Mouse (Mus musculus) CD8-positive naive resting alpha-beta T cell, adult 57 days (primary cell): Measurements from ENCODE around the gene Fcamr. TPM values are rescaled to one million over a fixed set of nuclear protein-coding genes. Genes with fewer than 3 reads are reported as not detected.

ENCODE experiments used
- total RNA-seq: library from RNA; stranded (reverse); gene quantifications from one replicate; pipeline ENCODE4 v1.2.4, GENCODE M21; 2023

Gene Fcamr
- not detected for total RNA-seq

DNA sequence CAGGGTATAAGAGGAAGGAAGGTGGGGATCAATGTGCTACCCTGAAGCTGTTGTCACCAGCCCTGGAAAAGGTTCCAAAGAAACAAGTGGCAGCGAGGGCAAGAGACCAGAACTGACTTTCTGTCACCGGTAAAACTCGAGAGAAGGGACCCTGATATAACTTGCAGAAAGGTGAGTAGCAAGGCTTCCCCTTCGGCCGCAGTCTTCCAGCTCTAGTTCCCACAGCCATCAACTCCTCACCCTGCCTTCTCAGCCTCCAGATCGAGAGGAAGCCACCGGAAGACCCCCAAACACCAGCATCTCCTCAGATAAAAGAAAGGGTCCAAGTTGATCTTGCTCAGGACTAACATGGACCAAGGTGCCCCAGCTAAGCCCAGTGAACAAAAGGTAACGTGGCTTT, at the start of gene Fcamr:
TSS of gene Fcamr (plus strand) at position 301 of the 400 bp plus-strand sequence.

DNA sequence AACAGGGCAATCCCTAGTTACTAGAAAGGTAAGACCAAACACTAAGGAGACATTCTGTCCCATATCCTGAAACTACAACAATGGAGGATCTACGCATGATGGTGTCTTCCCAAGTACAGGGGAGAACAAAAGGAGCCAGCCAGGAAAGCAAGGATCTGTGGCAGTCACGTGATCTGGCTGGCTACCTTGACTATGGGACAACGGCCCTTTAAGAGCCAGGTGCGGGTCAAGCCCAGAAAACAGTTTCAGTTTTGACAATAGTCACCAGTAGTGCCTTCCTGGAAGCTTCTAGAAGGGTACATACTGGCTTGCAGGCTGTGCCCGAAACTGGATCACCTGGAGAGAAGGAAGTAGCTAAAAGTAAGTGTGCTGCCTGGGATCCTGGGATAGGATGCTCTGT, 25.7 kb downstream of the Fcamr start, which contains the start of gene Pigr:
TSS of gene Pigr (plus strand) at position 237 of the 400 bp plus-strand sequence.

Other genes with a start within 250 kb of the Fcamr start
- gene Zp3r, start 171.3 kb upstream of the Fcamr start, total RNA-seq = not detected
- gene C4bp, start 139.3 kb upstream of the Fcamr start, total RNA-seq = not detected
- not detected for gene Gm29427, start 85.1 kb upstream of the Fcamr start, total RNA-seq
- gene Yod1, start 83.6 kb upstream of the Fcamr start, total RNA-seq = 10.4 TPM
- 20.9 TPM for gene Pfkfb2, start 71.6 kb upstream of the Fcamr start, total RNA-seq
- gene AA986860, start 68.9 kb upstream of the Fcamr start, total RNA-seq = 0.80 TPM
- gene Pigr, start 25.8 kb downstream of the Fcamr start, total RNA-seq = 0.21 TPM
- 60.2 TPM for gene Fcmr, start 64.8 kb downstream of the Fcamr start, total RNA-seq
- gene Il24, start 86.6 kb downstream of the Fcamr start, total RNA-seq = not detected
- gene Il20, start 110.5 kb downstream of the Fcamr start, total RNA-seq = not detected
- not detected for gene Il19, start 139.2 kb downstream of the Fcamr start, total RNA-seq
- 0.40 TPM for gene Il10, start 218.9 kb downstream of the Fcamr start, total RNA-seq